Mouse (Mus musculus): ENCODE data around the gene Dcaf6. TPM values are rescaled to one million over a fixed set of nuclear protein-coding genes. Genes with fewer than 3 reads are reported as not detected.
A peak's percentile ranks its signal among the peaks of the same experiment; 100 is the strongest.

The Dcaf6 gene
- polyA plus RNA-seq, 1 experiment from 2014 or later: 17.4 TPM

DNA sequence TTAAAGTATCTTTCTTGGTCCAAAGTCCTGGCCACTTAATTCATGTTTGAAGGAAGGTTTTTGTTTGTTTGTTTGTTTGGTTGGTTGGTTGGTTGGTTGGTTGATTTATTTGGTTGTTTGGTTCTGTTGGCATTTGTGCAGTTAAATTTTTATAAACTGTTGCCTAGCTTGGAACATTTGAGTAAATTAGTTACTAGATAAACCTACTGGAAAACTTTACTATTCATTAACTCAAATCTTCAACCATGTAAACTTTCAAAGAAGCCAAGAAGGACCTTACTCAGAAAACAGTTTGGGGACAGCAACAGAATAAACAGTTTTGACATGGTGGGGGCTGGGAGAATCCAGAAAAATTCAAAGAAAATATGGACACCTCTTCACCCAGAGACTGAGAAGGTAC is 8.7 kb upstream of the Dcaf6 start:
- H3K4me1 ChIP-seq (replicated peaks; ENCODE audit: control insufficient read depth, insufficient read depth, low read length): no peaks in the 10 kb centered on the region
- ATAC-seq: no peak
- H3K4me3 ChIP-seq (replicated peaks; ENCODE audit: low read length): no peak overlapping the region
- no peaks in the 10 kb centered on the region for H3K27me3 ChIP-seq (replicated peaks; ENCODE audit: control insufficient read depth, insufficient read depth, low read length)
- H3K9me3 ChIP-seq (ENCODE audit: control insufficient read depth, low read length): no peaks in the 10 kb centered on the region
- H3K9ac ChIP-seq (replicated peaks; ENCODE audit: low read depth, low read length): no peak overlapping the region
- H3K27ac ChIP-seq (ENCODE audit: low read length): no peak overlapping the region
- no peaks in the 10 kb centered on the region for H3K36me3 ChIP-seq (ENCODE audit: control insufficient read depth, insufficient read depth)
- no peak overlapping the region for H3K4me2 ChIP-seq (ENCODE audit: low read length)

DNA sequence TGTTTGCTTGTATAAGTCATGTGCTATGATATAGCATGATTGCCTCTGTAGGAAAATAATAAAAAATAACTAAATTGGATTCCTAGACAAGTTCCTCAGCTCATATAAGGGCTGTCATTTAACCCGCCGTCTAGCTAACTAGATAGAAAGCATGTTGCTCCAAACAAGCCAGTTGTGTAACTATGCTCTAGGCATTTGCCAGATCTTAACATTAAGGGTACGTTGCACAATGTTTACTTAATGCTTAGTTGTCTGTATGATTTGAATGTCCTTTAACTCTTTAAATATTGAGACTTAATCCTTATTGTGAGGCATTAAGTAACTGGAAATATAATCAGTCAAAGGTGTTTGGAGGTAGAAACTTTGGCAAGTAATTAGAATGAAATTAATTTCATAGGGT is 4.3 kb upstream of the Dcaf6 start:
- Histone ChIP-seq H3K4me1 (replicated peaks; ENCODE audit: control insufficient read depth, insufficient read depth, low read length) (peaks cover 7% of the 10 kb centered on the region; the same call in 1 of the 2 replicates), H3K4me3 (replicated peaks; ENCODE audit: low read length) (no peak overlapping the region), H3K9me3 (ENCODE audit: control insufficient read depth, low read length) (no peaks in the 10 kb centered on the region), H3K9ac (replicated peaks; ENCODE audit: low read depth, low read length) (no peak overlapping the region), H3K27me3 (replicated peaks; ENCODE audit: control insufficient read depth, insufficient read depth, low read length) (no peaks in the 10 kb centered on the region), H3K27ac (ENCODE audit: low read length) (no peak overlapping the region), H3K4me2 (ENCODE audit: low read length) (no peak overlapping the region), H3K36me3 (ENCODE audit: control insufficient read depth, insufficient read depth) (no peaks in the 10 kb centered on the region)
- ATAC-seq: no peak
- 90% methylated on average over 3 of the region's 3 CpGs for WGBS

DNA sequence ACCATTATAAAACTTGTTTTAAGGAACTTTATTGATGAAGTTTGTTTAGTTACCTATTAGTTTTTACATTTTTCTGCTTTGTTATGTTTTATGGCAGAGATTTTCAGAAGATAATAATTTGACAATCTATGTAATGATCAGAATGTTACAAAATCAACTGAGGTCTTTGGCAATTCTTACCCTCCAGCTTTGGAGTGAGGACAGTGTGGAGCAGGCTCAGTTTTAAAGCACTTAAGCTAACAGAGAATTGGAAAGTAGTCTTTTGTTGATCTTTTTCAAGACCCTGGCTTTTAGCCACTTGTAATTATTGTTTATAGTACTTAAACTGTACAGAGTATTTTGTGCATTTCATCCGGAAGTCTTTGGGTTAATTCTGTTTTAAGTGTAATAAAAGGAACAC is 2.6 kb upstream of the Dcaf6 start:
- Histone ChIP-seq H3K27ac (ENCODE audit: low read length) (no peak overlapping the region), H3K4me3 (replicated peaks; ENCODE audit: low read length) (no peak overlapping the region), H3K27me3 (replicated peaks; ENCODE audit: control insufficient read depth, insufficient read depth, low read length) (no peaks in the 10 kb centered on the region), H3K36me3 (ENCODE audit: control insufficient read depth, insufficient read depth) (no peaks in the 10 kb centered on the region), H3K4me2 (ENCODE audit: low read length) (no peak overlapping the region), H3K9ac (replicated peaks; ENCODE audit: low read depth, low read length) (no peak overlapping the region), H3K9me3 (ENCODE audit: control insufficient read depth, low read length) (no peaks in the 10 kb centered on the region), H3K4me1 (replicated peaks; ENCODE audit: control insufficient read depth, insufficient read depth, low read length) (peaks cover 14% of the 10 kb centered on the region)
- WGBS: 66% methylated on average over 1 of the region's 1 CpGs
- no peak for ATAC-seq

DNA sequence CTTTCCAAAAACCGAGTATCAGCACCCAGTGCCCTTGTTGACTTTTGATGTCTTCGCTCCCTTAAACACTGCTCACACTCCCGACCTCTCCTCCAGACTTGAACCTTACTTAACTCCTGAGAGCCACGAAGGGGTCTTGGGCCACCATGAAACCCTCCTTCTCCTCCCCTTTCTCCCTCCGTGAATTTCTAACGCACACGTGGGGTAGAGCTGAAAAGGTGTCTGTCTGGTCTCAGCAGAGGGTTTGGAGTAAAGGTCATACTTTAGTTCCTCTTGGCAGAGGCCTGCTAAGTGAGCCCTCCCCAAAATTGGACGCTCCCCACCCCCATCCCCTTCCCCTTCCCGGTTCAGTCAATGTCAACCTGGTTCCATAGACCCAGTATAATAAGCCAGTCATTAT is 1.4 kb upstream of the Dcaf6 start:
- ATAC-seq: no peak
- Histone ChIP-seq H3K4me3 (replicated peaks; ENCODE audit: low read length) (peak overlapping the region; percentile 88), H3K27me3 (replicated peaks; ENCODE audit: control insufficient read depth, insufficient read depth, low read length) (no peaks in the 10 kb centered on the region), H3K4me1 (replicated peaks; ENCODE audit: control insufficient read depth, insufficient read depth, low read length) (peaks cover 14% of the 10 kb centered on the region), H3K36me3 (ENCODE audit: control insufficient read depth, insufficient read depth) (no peaks in the 10 kb centered on the region), H3K4me2 (ENCODE audit: low read length) (peak overlapping the region; percentile 64), H3K9ac (replicated peaks; ENCODE audit: low read depth, low read length) (peak overlapping the region; percentile 64), H3K27ac (ENCODE audit: low read length) (no peak overlapping the region), H3K9me3 (ENCODE audit: control insufficient read depth, low read length) (no peaks in the 10 kb centered on the region)
- WGBS: 3% methylated on average over 9 of the region's 9 CpGs

DNA sequence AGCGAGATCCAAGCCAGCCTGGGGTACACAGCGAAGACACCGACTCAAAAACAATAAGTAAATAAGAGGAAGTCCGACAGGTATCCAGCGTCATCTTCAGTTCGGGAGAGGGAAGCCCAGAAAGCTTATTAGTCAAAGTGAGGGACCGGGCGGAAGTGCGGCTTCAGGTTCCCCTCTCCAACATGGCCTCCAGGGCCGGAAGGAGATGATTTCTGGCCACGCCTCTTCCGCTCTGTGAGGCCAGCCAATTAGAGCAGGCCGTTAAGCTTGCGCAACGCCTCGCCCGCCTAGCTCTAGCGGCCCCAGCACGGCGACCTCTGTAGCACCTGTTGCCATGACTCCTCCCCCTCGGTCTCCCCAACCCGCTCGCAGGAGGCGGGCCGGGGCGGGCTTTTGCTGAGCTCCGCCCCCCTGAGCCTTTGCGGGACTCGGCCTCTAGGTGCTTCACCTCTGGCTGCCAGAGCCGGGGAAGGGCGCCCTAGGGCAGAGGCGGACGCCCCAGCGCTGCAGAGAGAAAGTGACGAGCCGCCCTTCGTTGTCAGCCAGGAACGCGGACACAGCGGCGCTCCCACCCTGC is 614 bp upstream of the Dcaf6 start:
- Histone ChIP-seq H3K27me3 (replicated peaks; ENCODE audit: control insufficient read depth, insufficient read depth, low read length) (no peaks in the 10 kb centered on the region), H3K9me3 (ENCODE audit: control insufficient read depth, low read length) (no peaks in the 10 kb centered on the region), H3K4me1 (replicated peaks; ENCODE audit: control insufficient read depth, insufficient read depth, low read length) (peaks cover 14% of the 10 kb centered on the region), H3K4me3 (replicated peaks; ENCODE audit: low read length) (peak overlapping the region; percentile 88), H3K27ac (ENCODE audit: low read length) (peak overlapping the region; percentile 97), H3K4me2 (ENCODE audit: low read length) (peak overlapping the region; percentile 64), H3K36me3 (ENCODE audit: control insufficient read depth, insufficient read depth) (no peaks in the 10 kb centered on the region), H3K9ac (replicated peaks; ENCODE audit: low read depth, low read length) (peak overlapping the region; percentile 90)
- under 1% methylated on average over 41 of the region's 41 CpGs for WGBS
- ATAC-seq: peak; percentile 97

DNA sequence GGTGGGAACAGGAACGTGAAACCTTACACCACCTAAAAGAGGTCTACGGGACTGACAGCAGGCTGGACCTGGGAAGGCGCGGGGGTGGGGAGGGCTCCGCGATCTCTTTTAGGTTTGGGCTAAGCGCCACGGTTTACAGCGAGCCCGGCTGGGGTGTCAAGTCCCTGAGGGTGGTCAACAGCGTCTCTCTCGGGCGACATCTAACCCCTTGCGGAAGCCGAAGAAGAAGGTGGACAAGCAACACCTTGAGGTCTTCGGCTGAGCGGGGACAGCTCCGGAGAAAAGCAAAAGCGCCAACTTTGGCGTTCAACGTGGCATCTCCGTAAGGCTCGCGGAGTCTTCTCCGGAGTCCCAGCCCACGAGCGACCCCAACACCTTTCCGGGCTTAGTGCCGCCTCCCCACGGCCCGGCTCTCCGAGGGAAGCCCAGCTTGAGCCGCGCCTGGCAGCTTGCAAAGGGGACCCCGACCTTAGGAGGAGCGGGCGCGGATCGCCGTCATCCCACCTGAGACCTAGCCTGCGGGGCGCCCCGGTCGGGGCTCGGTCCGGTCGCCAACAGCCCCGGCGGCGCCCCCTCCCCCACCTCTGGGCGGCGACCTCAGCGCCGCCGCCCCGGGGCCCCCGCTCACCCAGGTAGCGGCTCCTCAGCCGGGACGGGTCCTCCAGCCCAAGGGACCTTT is 633 bp downstream of the Dcaf6 start:
- no peaks in the 10 kb centered on the region for H3K9me3 ChIP-seq (ENCODE audit: control insufficient read depth, low read length)
- peak overlapping the region; percentile 88 for H3K4me3 ChIP-seq (replicated peaks; ENCODE audit: low read length)
- H3K27me3 ChIP-seq (replicated peaks; ENCODE audit: control insufficient read depth, insufficient read depth, low read length): no peaks in the 10 kb centered on the region
- no peaks in the 10 kb centered on the region for H3K36me3 ChIP-seq (ENCODE audit: control insufficient read depth, insufficient read depth)
- H3K9ac ChIP-seq (replicated peaks; ENCODE audit: low read depth, low read length): peak overlapping the region; percentile 90
- under 1% methylated on average over 60 of the region's 60 CpGs for WGBS
- ATAC-seq: no peak
- peak overlapping the region; percentile 98 for H3K4me2 ChIP-seq (ENCODE audit: low read length)
- H3K4me1 ChIP-seq (replicated peaks; ENCODE audit: control insufficient read depth, insufficient read depth, low read length): peaks cover 14% of the 10 kb centered on the region
- H3K27ac ChIP-seq (ENCODE audit: low read length): peak overlapping the region; percentile 97

DNA sequence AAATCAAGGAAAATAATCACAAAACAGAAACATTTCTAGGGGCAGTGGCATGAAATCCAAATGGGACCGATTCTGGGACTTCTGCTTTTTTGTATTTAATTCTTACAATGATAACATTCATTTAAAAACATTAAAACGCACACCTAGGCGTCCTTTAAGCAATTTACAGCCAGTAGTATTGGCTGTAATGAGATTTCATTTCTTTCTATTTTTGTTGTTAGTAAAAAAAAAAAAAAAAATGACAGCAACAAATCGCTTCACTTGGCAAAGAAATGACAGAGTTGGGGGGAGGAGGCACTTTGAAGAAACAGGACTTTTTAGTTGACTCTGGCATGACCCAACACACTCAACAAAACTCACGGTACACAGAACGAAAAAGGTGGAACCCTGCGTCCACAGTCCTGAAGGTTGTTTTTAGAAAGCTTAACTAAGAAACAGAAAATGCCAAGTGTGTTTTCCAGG is 1.2 kb downstream of the Dcaf6 start:
- Histone ChIP-seq H3K4me3 (replicated peaks; ENCODE audit: low read length) (peak overlapping the region; percentile 88), H3K4me2 (ENCODE audit: low read length) (peak overlapping the region; percentile 98), H3K27me3 (replicated peaks; ENCODE audit: control insufficient read depth, insufficient read depth, low read length) (no peaks in the 10 kb centered on the region), H3K9me3 (ENCODE audit: control insufficient read depth, low read length) (peaks cover 1% of the 10 kb centered on the region; the same call in 1 of the 2 replicates), H3K9ac (replicated peaks; ENCODE audit: low read depth, low read length) (peak overlapping the region; percentile 90), H3K4me1 (replicated peaks; ENCODE audit: control insufficient read depth, insufficient read depth, low read length) (peaks cover 14% of the 10 kb centered on the region), H3K36me3 (ENCODE audit: control insufficient read depth, insufficient read depth) (no peaks in the 10 kb centered on the region), H3K27ac (ENCODE audit: low read length) (no peak overlapping the region)
- ATAC-seq: no peak
- WGBS: 21% methylated on average over 7 of the region's 7 CpGs

DNA sequence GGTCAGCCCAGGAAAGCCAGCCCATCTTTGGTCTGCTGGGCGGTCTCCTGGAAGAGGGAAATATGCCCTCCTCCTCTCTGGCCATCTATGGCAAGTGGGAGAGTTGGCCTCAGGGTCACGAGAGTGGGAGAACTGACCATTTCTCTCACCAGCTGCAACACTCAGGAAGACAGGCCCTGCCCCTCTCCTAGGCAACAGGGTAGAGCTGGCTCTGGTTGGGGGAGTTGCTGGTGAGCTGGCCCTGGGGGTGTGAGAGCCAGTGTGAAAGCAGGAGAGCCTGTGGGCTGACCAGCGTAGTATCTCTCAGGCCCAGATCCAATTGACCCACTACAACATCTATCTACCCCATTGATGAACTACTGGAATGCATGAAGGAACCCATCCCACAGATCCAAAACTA is 18.6 kb downstream of the Dcaf6 start:
- no peak for ATAC-seq
- Histone ChIP-seq H3K27ac (ENCODE audit: low read length) (no peak overlapping the region), H3K36me3 (ENCODE audit: control insufficient read depth, insufficient read depth) (no peaks in the 10 kb centered on the region), H3K4me3 (replicated peaks; ENCODE audit: low read length) (no peak overlapping the region), H3K27me3 (replicated peaks; ENCODE audit: control insufficient read depth, insufficient read depth, low read length) (no peaks in the 10 kb centered on the region), H3K9ac (replicated peaks; ENCODE audit: low read depth, low read length) (no peak overlapping the region), H3K9me3 (ENCODE audit: control insufficient read depth, low read length) (no peaks in the 10 kb centered on the region), H3K4me1 (replicated peaks; ENCODE audit: control insufficient read depth, insufficient read depth, low read length) (no peaks in the 10 kb centered on the region), H3K4me2 (ENCODE audit: low read length) (no peak overlapping the region)
- WGBS: 91% methylated on average over 3 of the region's 3 CpGs

DNA sequence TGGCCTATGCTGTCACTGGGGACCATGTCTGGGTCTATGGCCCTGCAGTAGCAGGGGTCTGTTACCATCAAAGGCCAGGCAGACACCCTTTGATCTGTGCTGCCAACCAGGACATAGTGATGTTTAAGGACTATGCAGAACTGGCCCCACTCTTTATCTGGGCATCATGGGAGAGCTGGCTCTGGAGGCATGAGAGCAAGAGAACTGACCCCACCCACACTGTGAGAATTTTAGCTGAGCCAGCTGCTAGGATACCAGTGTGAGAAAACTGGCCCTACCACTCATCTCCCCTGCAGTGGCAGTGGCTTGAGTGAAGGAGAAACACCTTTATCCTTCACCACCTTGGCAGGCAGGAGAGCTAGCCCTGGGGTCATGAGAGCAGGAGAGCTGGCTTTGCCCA is 19.1 kb downstream of the Dcaf6 start:
- Histone ChIP-seq H3K9ac (replicated peaks; ENCODE audit: low read depth, low read length) (no peak overlapping the region), H3K4me1 (replicated peaks; ENCODE audit: control insufficient read depth, insufficient read depth, low read length) (no peaks in the 10 kb centered on the region)
- ATAC-seq: no peak

More for the DNA sequence above, 19.1 kb downstream of the Dcaf6 start:
- no peaks in the 10 kb centered on the region for H3K36me3 ChIP-seq (ENCODE audit: control insufficient read depth, insufficient read depth)
- no peaks in the 10 kb centered on the region for H3K9me3 ChIP-seq (ENCODE audit: control insufficient read depth, low read length)
- H3K4me2 ChIP-seq (ENCODE audit: low read length): no peak overlapping the region
- H3K27ac ChIP-seq (ENCODE audit: low read length): no peak overlapping the region
- no peaks in the 10 kb centered on the region for H3K27me3 ChIP-seq (replicated peaks; ENCODE audit: control insufficient read depth, insufficient read depth, low read length)
- H3K4me3 ChIP-seq (replicated peaks; ENCODE audit: low read length): no peak overlapping the region

Measured in forebrain, embryonic 16.5 days (tissue).